In genomic region chr15:91124584-91124983, GRCm38 (mm10) we compare ENCODE assay signal across 24 mouse cellular contexts.
A peak's percentile ranks its signal among the peaks of the same experiment; 100 is the strongest.
DNase-seq lines count a peak whose midpoint lies in the region; ATAC-seq lines count a peak whose summit lies in the region.
"Had no signal": no experiment of that assay in that cellular context is flagged by ENCODE, and none has a peak within 500 bp of the region (broad histone marks: within the 10 kb centered on the region; RNA-seq: fewer than 3 reads in every experiment).

No protein-coding gene starts in this region.

- H3K36me3 ChIP-seq in kidney, embryonic 16.5 days (ENCODE audit: insufficient read depth, low read length), result no peaks in the 10 kb centered on the region
- H3K36me3 ChIP-seq: embryonic facial prominence, embryonic 12.5 days; forebrain, embryonic 12.5 days; heart, embryonic 10.5 days; intestine, embryonic 15.5 days; midbrain, embryonic 12.5 days; neural tube, embryonic 13.5 days; stomach, embryonic 15.5 days had no signal

- H3K27me3 ChIP-seq in kidney, embryonic 16.5 days (ENCODE audit: insufficient read depth, low read length), result no peaks in the 10 kb centered on the region
- H3K27me3 ChIP-seq: embryonic facial prominence, embryonic 12.5 days; forebrain, embryonic 12.5 days; intestine, embryonic 15.5 days; midbrain, embryonic 12.5 days; neural tube, embryonic 13.5 days; stomach, embryonic 15.5 days had no signal

- no peak overlapping the region for H3K9ac ChIP-seq in kidney, embryonic 16.5 days (replicated peaks; ENCODE audit: low read length)
- H3K9ac ChIP-seq: embryonic facial prominence, embryonic 12.5 days; forebrain, embryonic 12.5 days; intestine, embryonic 15.5 days; midbrain, embryonic 12.5 days; neural tube, embryonic 13.5 days; stomach, embryonic 15.5 days had no signal

- H3K4me3 ChIP-seq in kidney, embryonic 16.5 days (ENCODE audit: low read length), result no peak overlapping the region
- H3K4me3 ChIP-seq: embryonic facial prominence, embryonic 12.5 days; forebrain, embryonic 12.5 days; heart, embryonic 10.5 days; intestine, embryonic 15.5 days; layer of hippocampus, adult 2 months; midbrain, embryonic 12.5 days; neural tube, embryonic 13.5 days; stomach, embryonic 15.5 days had no signal

- 0 out of 2 replicates have a peak, but pooled peaks have one; percentile 49 for ATAC-seq in kidney, embryonic 16.5 days (ENCODE audit: low FRiP score, low TSS enrichment)
- ATAC-seq: hindbrain, embryonic 16.5 days; intestine, embryonic 15.5 days had no signal

- no peak for DNase-seq in kidney, adult 11 months
- DNase-seq in 3T3-L1 (ENCODE audit: low read depth, low spot score), result peak; percentile 3
- peak; percentile 7 for DNase-seq in NIH3T3 (ENCODE audit: low read depth)
- peak; percentile 8 for DNase-seq in embryo, embryonic 9.5 days (ENCODE audit: extremely low spot score)
- no peak for DNase-seq in T-cell, adult 2 months (ENCODE audit: low spot score)
- DNase-seq in left cerebral cortex, adult 9 months (ENCODE audit: low spot score in 2 of 2), result no peak
- DNase-seq in cerebellum, adult 9-10 months, result no peak
- DNase-seq: adrenal gland, adult 2 months; cerebellum, adult 2 months; heart, postnatal 4 days; kidney, postnatal 25 days; lung, adult 18-20 months; lung, postnatal 10 days had no signal

- WGBS in kidney, embryonic 16.5 days, result 37% methylated on average over 4 of the region's 4 CpGs

- H3K9me3 ChIP-seq in kidney, embryonic 16.5 days (ENCODE audit: low read length), result no peaks in the 10 kb centered on the region
- H3K9me3 ChIP-seq: embryonic facial prominence, embryonic 12.5 days; forebrain, embryonic 12.5 days; heart, embryonic 10.5 days; intestine, embryonic 15.5 days; midbrain, embryonic 12.5 days; neural tube, embryonic 13.5 days; stomach, embryonic 15.5 days had no signal

- no peak overlapping the region for H3K27ac ChIP-seq in kidney, embryonic 16.5 days (ENCODE audit: low read length)
- H3K27ac ChIP-seq: embryonic facial prominence, embryonic 12.5 days; forebrain, embryonic 12.5 days; heart, embryonic 10.5 days; intestine, embryonic 15.5 days; layer of hippocampus, adult 2 months; midbrain, embryonic 12.5 days; neural tube, embryonic 13.5 days; stomach, embryonic 15.5 days had no signal

- no peak overlapping the region for H3K4me2 ChIP-seq in kidney, embryonic 16.5 days (replicated peaks; ENCODE audit: low read depth, low read length)
- H3K4me2 ChIP-seq: embryonic facial prominence, embryonic 12.5 days; forebrain, embryonic 12.5 days; intestine, embryonic 15.5 days; liver, embryonic 11.5 days; midbrain, embryonic 12.5 days; neural tube, embryonic 13.5 days; stomach, embryonic 15.5 days had no signal

- H3K4me1 ChIP-seq in kidney, embryonic 16.5 days (ENCODE audit: insufficient read depth, low read length), result peaks cover 4% of the 10 kb centered on the region; the same call in 1 of the 2 replicates
- H3K4me1 ChIP-seq: embryonic facial prominence, embryonic 12.5 days; forebrain, embryonic 12.5 days; heart, embryonic 10.5 days; intestine, embryonic 15.5 days; midbrain, embryonic 12.5 days; neural tube, embryonic 13.5 days; stomach, embryonic 15.5 days had no signal

Comparison
In these comparisons a context has a peak if more than half of its experiments do, and no peak if none do; other contexts are left out.
1. DNase-seq: peak in 3T3-L1 (single experiment), NIH3T3 (single experiment) and embryo, embryonic 9.5 days (single experiment); none in kidney, adult 11 months (single experiment), T-cell, adult 2 months (single experiment), left cerebral cortex, adult 9 months (0 of 2) and cerebellum, adult 9-10 months (single experiment).